Mouse (Mus musculus): ENCODE results near the gene Kcnip1. TPM values are rescaled to one million over a fixed set of nuclear protein-coding genes. Genes with fewer than 3 reads are reported as not detected.
A peak's percentile ranks its signal among the peaks of the same experiment; 100 is the strongest.

Gene Kcnip1
- total RNA-seq, 2 experiments from 2014 or later = 28.1 TPM

- no peak overlapping the region for H3K4me3 ChIP-seq
These were observed 17.8 kb downstream of the Kcnip1 start for GRCm38 (mm10) chr11:33975121-33975520.

GRCm38 (mm10) chr11:33974341-33975040, 18.5 kb downstream of the Kcnip1 start:
- intact Hi-C loops (cut with DNase I) = no loop called here
- TF ChIP-seq CTCF (IDR thresholded peaks at IDR 0.05) = no peak
- DNase-seq (ENCODE audit: extremely low spot score in 1 of 2, low spot score in 2 of 2) = no peak
- Histone ChIP-seq H3K4me3 (no peak overlapping the region), H3K27ac (no peak overlapping the region)

More at GRCm38 (mm10) chr11:33975121-33975520, 17.8 kb downstream of the Kcnip1 start:
- no peak for TF ChIP-seq CTCF (IDR thresholded peaks at IDR 0.05)
- intact Hi-C loops (cut with DNase I) = no loop called here
- no peak overlapping the region for H3K27ac ChIP-seq
- DNase-seq (ENCODE audit: extremely low spot score in 1 of 2, low spot score in 2 of 2) = no peak

- TF ChIP-seq CTCF (IDR thresholded peaks at IDR 0.05) = no peak
These were observed 20.8 kb downstream of the Kcnip1 start for GRCm38 (mm10) chr11:33972114-33972513.

GRCm38 (mm10) chr11:33969199-33969598, 23.8 kb downstream of the Kcnip1 start:
- no peak overlapping the region for H3K27ac ChIP-seq
- intact Hi-C loops (cut with DNase I) = no loop called here
- TF ChIP-seq CTCF (IDR thresholded peaks at IDR 0.05) = no peak

More at GRCm38 (mm10) chr11:33972114-33972513, 20.8 kb downstream of the Kcnip1 start:
- DNase-seq (ENCODE audit: extremely low spot score in 1 of 2, low spot score in 2 of 2) = no peak
- Histone ChIP-seq H3K27ac (no peak overlapping the region), H3K4me3 (no peak overlapping the region)
- intact Hi-C loops (cut with DNase I) = no loop called here

GRCm38 (mm10) chr11:33967708-33968107, 25.2 kb downstream of the Kcnip1 start:
- no peak overlapping the region for H3K4me3 ChIP-seq
- DNase-seq (ENCODE audit: extremely low spot score in 1 of 2, low spot score in 2 of 2) = no peak

More at GRCm38 (mm10) chr11:33969199-33969598, 23.8 kb downstream of the Kcnip1 start:
- no peak for DNase-seq (ENCODE audit: extremely low spot score in 1 of 2, low spot score in 2 of 2)
- H3K4me3 ChIP-seq = no peak overlapping the region

GRCm38 (mm10) chr11:33965380-33965779, 27.6 kb downstream of the Kcnip1 start:
- no peak for TF ChIP-seq CTCF (IDR thresholded peaks at IDR 0.05)
- Histone ChIP-seq H3K27ac (no peak overlapping the region), H3K4me3 (no peak overlapping the region)
- DNase-seq (ENCODE audit: extremely low spot score in 1 of 2, low spot score in 2 of 2) = no peak
- intact Hi-C loops (cut with DNase I) = no loop called here

More at GRCm38 (mm10) chr11:33967708-33968107, 25.2 kb downstream of the Kcnip1 start:
- TF ChIP-seq CTCF (IDR thresholded peaks at IDR 0.05) = no peak
- intact Hi-C loops (cut with DNase I) = no loop called here
- no peak overlapping the region for H3K27ac ChIP-seq

GRCm38 (mm10) chr11:33962688-33963407, 30.1 kb downstream of the Kcnip1 start, which contains the start of gene Kcnmb1:
Kcnmb1 (plus strand) TSS chr11:33963013.
- no peak for DNase-seq (ENCODE audit: extremely low spot score in 1 of 2, low spot score in 2 of 2)
- intact Hi-C loops (cut with DNase I) = no loop called here
- TF ChIP-seq CTCF (IDR thresholded peaks at IDR 0.05) = no peak
- H3K4me3 ChIP-seq = no peak within 1 kb of the TSS
- H3K27ac ChIP-seq = no peak within 1 kb of the TSS

GRCm38 (mm10) chr11:33962178-33962577, 30.8 kb downstream of the Kcnip1 start:
- no peak overlapping the region for H3K4me3 ChIP-seq
- DNase-seq (ENCODE audit: extremely low spot score in 1 of 2, low spot score in 2 of 2) = no peak
- H3K27ac ChIP-seq = no peak overlapping the region
- intact Hi-C loops (cut with DNase I) = no loop called here
- no peak for TF ChIP-seq CTCF (IDR thresholded peaks at IDR 0.05)

GRCm38 (mm10) chr11:33958713-33959112, 34.2 kb downstream of the Kcnip1 start:
- DNase-seq (ENCODE audit: extremely low spot score in 1 of 2, low spot score in 2 of 2) = no peak
- TF ChIP-seq CTCF (IDR thresholded peaks at IDR 0.05) = peak; percentile 58
- no peak overlapping the region for H3K27ac ChIP-seq
- H3K4me3 ChIP-seq = no peak overlapping the region
- intact Hi-C loops (cut with DNase I) = loop anchor here (5.0 kb wide), 1 partner anchor 254 kb away; no protein-coding TSS in a partner anchor

- Histone ChIP-seq H3K27ac (no peak overlapping the region), H3K4me3 (no peak overlapping the region)
- TF ChIP-seq CTCF (IDR thresholded peaks at IDR 0.05) = no peak
- intact Hi-C loops (cut with DNase I) = loop anchor here (5.0 kb wide), 1 partner anchor 255 kb away; no protein-coding TSS in a partner anchor
- no peak for DNase-seq (ENCODE audit: extremely low spot score in 1 of 2, low spot score in 2 of 2)
These were observed 35.4 kb downstream of the Kcnip1 start for GRCm38 (mm10) chr11:33957595-33957994.

GRCm38 (mm10) chr11:33956623-33957022, 36.3 kb downstream of the Kcnip1 start:
- TF ChIP-seq CTCF (IDR thresholded peaks at IDR 0.05) = no peak
- Histone ChIP-seq H3K27ac (no peak overlapping the region), H3K4me3 (no peak overlapping the region)
- intact Hi-C loops (cut with DNase I) = loop anchor here (5.0 kb wide), 1 partner anchor 256 kb away; no protein-coding TSS in a partner anchor
- DNase-seq (ENCODE audit: extremely low spot score in 1 of 2, low spot score in 2 of 2) = no peak

GRCm38 (mm10) chr11:33955982-33956381, 37.0 kb downstream of the Kcnip1 start:
- TF ChIP-seq CTCF (IDR thresholded peaks at IDR 0.05) = no peak
- Histone ChIP-seq H3K4me3 (no peak overlapping the region), H3K27ac (no peak overlapping the region)
- intact Hi-C loops (cut with DNase I) = loop anchor here (5.0 kb wide), 1 partner anchor 256 kb away; no protein-coding TSS in a partner anchor
- DNase-seq (ENCODE audit: extremely low spot score in 1 of 2, low spot score in 2 of 2) = no peak

All from left cerebral cortex, adult 2 months (tissue).